Mouse (Mus musculus) left cerebral cortex, adult 2 months (tissue): ENCODE results near the gene Eif2b3. TPM values are rescaled to one million over a fixed set of nuclear protein-coding genes. Genes with fewer than 3 reads are reported as not detected.

Source experiments
- DNase-seq, 2 experiments: peaks; one replicate each; pipeline ENCODE4 v3.0.0; 2021 to 2022; ENCODE audit warnings: low spot score in 2 of 2, mixed read lengths in 1 of 2; ENCODE audit errors: extremely low spot score in 1 of 2
- H3K27ac ChIP-seq: fragments of 200-600 bp; 2 replicates; pipeline ENCODE4 v1.8.1; 2022
- H3K4me3 ChIP-seq: fragments of 200-600 bp; 2 replicates; pipeline ENCODE4 v1.8.1; 2022
- CTCF ChIP-seq: fragments of 200-600 bp; IDR thresholded peaks from 2 replicates; pipeline ENCODE4 v1.8.1; 2022; ENCODE audit warnings: antibody characterized with exemption, mild to moderate bottlenecking, moderate library complexity
- intact Hi-C: fragments of 180-260 bp; cut with DNase I; formaldehyde crosslinking; loops from one replicate; pipeline ENCODE4 v1.15.1; 2025
- long read RNA-seq, 2 experiments: library from polyadenylated mRNA; stranded (forward); transcript quantifications; one replicate each; pipeline ENCODE4 v2.0.0; 2021; ENCODE audit warnings: borderline mapping rate in 2 of 2
- total RNA-seq, 2 experiments: library from RNA; stranded (reverse); gene quantifications; 2 replicates each; pipeline ENCODE4 v1.2.3; 2021

Gene Eif2b3
- 10 to 100 TPM; 14.8 to 21.3 TPM for total RNA-seq
- long read RNA-seq, experiment 1, transcript Eif2b3-203 (12 exons, 1,555 nt) = major isoform, 11 of 18 reads
- long read RNA-seq, experiment 1, partial matches to known transcripts = 2 of 18 reads
- long read RNA-seq, experiment 1, other reads (novel, unspliced or antisense) = 4 of 18 reads
- long read RNA-seq, experiment 2, transcript Eif2b3-203 (12 exons, 1,555 nt) = major isoform, 9 of 15 reads
- long read RNA-seq, experiment 2, partial matches to known transcripts = 2 of 15 reads
- long read RNA-seq, experiment 2, other reads (novel, unspliced or antisense) = 4 of 15 reads

DNA sequence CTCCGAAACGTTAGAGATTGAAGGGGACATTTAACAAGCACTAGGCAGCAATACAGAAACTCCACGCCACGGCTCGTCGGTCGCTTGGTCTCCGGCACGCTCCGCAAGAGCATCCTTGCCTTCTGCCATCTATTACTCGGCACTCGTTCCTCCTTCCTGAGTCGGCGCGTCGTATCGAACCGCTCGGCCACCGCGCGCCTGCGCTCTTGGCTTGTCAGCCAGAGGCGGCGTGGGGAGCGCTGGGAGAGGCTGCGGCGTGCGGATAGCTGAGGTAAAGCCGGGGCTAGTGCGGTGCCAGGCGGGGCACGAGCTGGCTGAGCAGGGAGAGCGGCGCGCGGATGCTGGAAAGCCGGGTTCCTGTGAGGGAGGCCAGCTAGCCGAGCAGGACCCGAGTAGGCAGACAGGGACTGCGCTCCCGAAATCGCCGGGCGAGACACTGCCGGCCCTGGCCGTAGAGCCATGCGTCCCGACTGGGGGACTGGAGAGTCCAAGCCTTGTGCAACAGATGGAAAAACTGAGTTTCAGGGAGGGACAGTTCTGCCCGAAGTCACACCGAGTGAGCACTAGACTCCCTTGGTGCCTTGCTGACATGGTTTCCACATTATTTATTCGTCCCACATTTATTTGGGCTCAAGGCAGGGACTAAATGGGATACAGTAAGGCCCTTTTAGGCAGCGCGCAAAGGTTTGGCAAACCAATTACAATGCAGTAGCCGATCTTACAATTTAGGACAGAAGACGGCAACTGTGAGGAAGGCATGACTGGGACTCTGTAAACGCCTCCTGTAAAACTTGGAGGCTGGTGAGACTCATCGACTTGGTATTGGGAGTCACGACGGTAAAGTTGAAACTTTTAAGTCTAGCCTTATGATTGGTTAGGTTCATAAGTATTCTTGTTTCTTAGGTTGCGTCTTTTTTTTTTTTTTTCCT is at the start of gene Eif2b3:
Eif2b3 (plus strand) TSS at position 197 of the 929 bp plus-strand sequence.
- peak within 1 kb of the TSS; percentile 77 for H3K27ac ChIP-seq
- intact Hi-C loops = loop anchor here (2.0 kb wide), 1 partner anchor 25 kb away; the partner anchor contains the start of genes Hectd3 and Urod
- peak; percentile 90 to 93 for DNase-seq
- H3K4me3 ChIP-seq = peak within 1 kb of the TSS; percentile 94
- peak; percentile 5 for TF ChIP-seq CTCF

- Histone ChIP-seq H3K4me3 (no peak overlapping the region), H3K27ac (no peak overlapping the region)
- intact Hi-C loops = no loop called here
- peak; percentile 25 for TF ChIP-seq CTCF
- no peak for DNase-seq
These were observed 42.7 kb upstream of the Eif2b3 start for GRCm38 (mm10) chr4:116976503-116976902.

- no peak for DNase-seq
- no peak for TF ChIP-seq CTCF
- intact Hi-C loops = loop anchor here (2.0 kb wide), 1 partner anchor 109 kb away; the partner anchor contains the start of gene Zswim5
- Histone ChIP-seq H3K4me3 (no peak overlapping the region), H3K27ac (no peak overlapping the region)
These were observed 33.5 kb upstream of the Eif2b3 start for GRCm38 (mm10) chr4:116985681-116986080.

GRCm38 (mm10) chr4:116986400-116987121 is 32.6 kb upstream of the Eif2b3 start:
- DNase-seq = peak; percentile 59 to 65
- intact Hi-C loops = loop anchor here (2.0 kb wide), 1 partner anchor 110 kb away; the partner anchor contains the start of gene Zswim5
- Histone ChIP-seq H3K4me3 (no peak overlapping the region), H3K27ac (no peak overlapping the region)
- TF ChIP-seq CTCF = peak; percentile 80

DNA sequence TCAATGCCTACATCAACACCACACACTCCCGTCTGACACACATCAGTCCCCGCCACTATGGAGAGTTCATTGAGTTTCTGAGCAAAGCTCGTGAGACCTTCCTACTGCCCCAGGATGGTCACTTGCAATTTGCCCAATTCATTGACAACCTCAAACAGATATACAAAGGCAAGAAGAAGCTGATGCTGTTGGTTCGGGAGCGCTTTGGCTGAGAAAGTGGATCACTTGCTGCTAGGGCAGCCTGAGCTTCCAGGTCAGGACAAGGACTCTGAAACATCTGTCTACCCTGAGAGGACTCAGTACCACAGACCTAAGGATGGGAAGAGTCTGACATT is 32.1 kb upstream of the Eif2b3 start:
- DNase-seq = no peak
- intact Hi-C loops = loop anchor here (2.0 kb wide), 1 partner anchor 110 kb away; the partner anchor contains the start of gene Zswim5
- H3K27ac ChIP-seq = no peak overlapping the region
- no peak for TF ChIP-seq CTCF
- no peak overlapping the region for H3K4me3 ChIP-seq

DNA sequence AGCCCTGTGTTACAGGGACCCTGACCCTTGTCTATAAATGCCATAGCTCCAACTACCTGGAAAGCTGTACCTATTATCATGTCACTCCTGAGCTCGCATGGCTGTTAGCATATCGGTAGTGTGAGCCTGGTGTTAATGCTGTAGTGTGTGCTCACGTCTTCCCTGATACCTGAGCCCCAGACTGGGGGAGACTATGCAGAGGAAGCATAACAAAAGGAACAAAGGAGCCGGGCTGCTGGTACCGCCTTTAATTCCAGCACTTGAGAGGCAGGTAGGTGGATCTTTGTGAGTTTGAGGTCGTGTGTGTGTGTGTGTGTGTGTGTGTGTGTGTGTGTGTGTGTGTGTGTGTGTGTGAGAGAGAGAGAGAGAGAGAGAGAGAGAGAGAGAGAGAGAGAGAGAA is 29.5 kb upstream of the Eif2b3 start:
- DNase-seq = no peak
- Histone ChIP-seq H3K27ac (no peak overlapping the region), H3K4me3 (no peak overlapping the region)
- intact Hi-C loops = loop anchor here (5.0 to 10.0 kb wide), 2 partner anchors 272 to 845 kb away; no protein-coding TSS in a partner anchor
- no peak for TF ChIP-seq CTCF

- Histone ChIP-seq H3K4me3 (no peak overlapping the region), H3K27ac (no peak overlapping the region)
- peak; percentile 81 to 86 for DNase-seq
- intact Hi-C loops = loop anchor here (1.0 to 10.0 kb wide), 3 partner anchors 166 to 847 kb away; no protein-coding TSS in a partner anchor
- TF ChIP-seq CTCF = peak; percentile 95
These were observed 27.8 kb upstream of the Eif2b3 start for GRCm38 (mm10) chr4:116991366-116991765.

DNA sequence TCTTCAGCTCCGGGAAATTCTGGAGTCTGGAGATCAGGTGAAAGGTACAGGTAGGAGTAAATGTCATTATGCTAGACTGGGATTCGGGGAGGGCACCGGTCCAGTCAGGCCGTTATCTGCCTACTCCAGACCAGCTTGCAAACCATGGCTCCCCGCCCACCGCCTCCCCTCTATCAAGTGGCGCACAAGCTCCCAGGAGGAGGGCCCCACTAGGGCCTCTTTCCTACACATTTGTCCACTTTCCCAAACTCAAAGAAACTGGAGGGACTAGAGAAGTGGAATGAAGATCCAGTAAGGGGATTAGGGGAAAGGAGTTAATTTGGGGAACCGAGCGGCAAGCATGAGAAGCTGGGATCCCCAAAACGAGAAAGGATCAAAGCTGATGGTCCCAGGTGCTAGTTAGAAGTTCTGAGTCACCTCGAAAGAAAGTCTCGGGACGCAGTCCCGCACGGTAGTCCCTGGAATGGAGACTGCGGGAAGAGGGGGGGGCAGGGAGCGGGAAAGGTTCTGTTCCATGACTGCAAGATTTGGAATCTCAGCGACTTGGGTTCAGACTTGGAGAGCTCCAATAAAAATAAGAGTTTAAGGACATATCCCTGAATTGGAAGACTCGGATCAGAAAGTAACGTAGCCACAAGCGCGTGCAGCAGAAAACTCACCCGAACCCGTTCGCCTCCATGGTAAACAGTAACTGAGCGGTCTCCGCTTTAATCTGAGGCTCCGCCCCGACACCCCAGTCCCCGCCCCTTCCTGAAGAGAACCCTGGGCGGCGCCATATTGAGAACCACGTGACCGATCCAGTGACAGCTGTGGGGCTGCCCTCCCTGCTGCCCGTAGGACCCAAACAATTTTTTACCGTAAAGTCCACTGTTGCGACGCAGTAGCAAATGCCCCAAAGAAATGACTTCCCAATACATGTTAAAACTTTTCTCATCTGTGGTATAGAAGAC is 25.3 kb upstream of the Eif2b3 start, which contains the start of gene Urod:
Urod (minus strand) TSS at position 742 of the 950 bp plus-strand sequence.
- Histone ChIP-seq H3K4me3 (peak within 1 kb of the TSS; percentile 99), H3K27ac (peak within 1 kb of the TSS; percentile 72)
- TF ChIP-seq CTCF = no peak
- intact Hi-C loops = loop anchor here (2.0 to 10.0 kb wide), 4 partner anchors 25 to 849 kb away; partner anchors contain the start of gene Eif2b3
- DNase-seq = peak; percentile 91 to 92

- H3K4me3 ChIP-seq = peak within 1 kb of the TSS; percentile 99
- no peak for TF ChIP-seq CTCF
- intact Hi-C loops = loop anchor here (2.0 to 10.0 kb wide), 3 partner anchors 24 to 850 kb away; partner anchors contain the start of gene Eif2b3
- H3K27ac ChIP-seq = peak within 1 kb of the TSS; percentile 72
- peak in 1 of 2 experiments; percentile 50 for DNase-seq
These were observed 23.9 kb upstream of the Eif2b3 start, which contains the start of gene Hectd3 for GRCm38 (mm10) chr4:116995131-116995797. Gene Hectd3, plus strand, starts transcription at chr4:116995317.
